Mouse (Mus musculus) E14TG2a.4 (cell line): ENCODE measurements around the gene Edem1.
A peak's percentile ranks its signal among the peaks of the same experiment; 100 is the strongest.

ENCODE experiments used
- H3K27me3 ChIP-seq: 2 replicates; pipeline ENCODE4 v1.6.1; 2014; ENCODE audit warnings: low read length, control low read depth; ENCODE audit not compliant: insufficient read depth
- H3K36me3 ChIP-seq: 2 replicates; pipeline ENCODE4 v1.6.1; 2014; ENCODE audit warnings: low read length, control low read depth; ENCODE audit not compliant: insufficient read depth
- H3K4me1 ChIP-seq: replicated peaks from 2 replicates; pipeline ENCODE4 v1.6.1; 2014; ENCODE audit warnings: low read depth, low read length, control low read depth
- H3K4me3 ChIP-seq: replicated peaks from 2 replicates; pipeline ENCODE4 v1.5.1; 2014; ENCODE audit warnings: mild to moderate bottlenecking, low read length
- H3K9me3 ChIP-seq: 2 replicates; pipeline ENCODE4 v1.6.1; 2014; ENCODE audit warnings: low read length, control low read depth
- CTCF ChIP-seq: conservative IDR thresholded peaks from 2 replicates; pipeline ENCODE4 v1.5.1; 2014; ENCODE audit warnings: low read length
- NANOG ChIP-seq: IDR thresholded peaks from 2 replicates; pipeline ENCODE4 v1.6.1; 2014; ENCODE audit warnings: borderline replicate concordance, low read length, mixed read lengths
- POU5F1 ChIP-seq: IDR thresholded peaks from 2 replicates; pipeline ENCODE4 v1.6.1; 2014; ENCODE audit warnings: low read length, borderline replicate concordance

The Edem1 gene

DNA sequence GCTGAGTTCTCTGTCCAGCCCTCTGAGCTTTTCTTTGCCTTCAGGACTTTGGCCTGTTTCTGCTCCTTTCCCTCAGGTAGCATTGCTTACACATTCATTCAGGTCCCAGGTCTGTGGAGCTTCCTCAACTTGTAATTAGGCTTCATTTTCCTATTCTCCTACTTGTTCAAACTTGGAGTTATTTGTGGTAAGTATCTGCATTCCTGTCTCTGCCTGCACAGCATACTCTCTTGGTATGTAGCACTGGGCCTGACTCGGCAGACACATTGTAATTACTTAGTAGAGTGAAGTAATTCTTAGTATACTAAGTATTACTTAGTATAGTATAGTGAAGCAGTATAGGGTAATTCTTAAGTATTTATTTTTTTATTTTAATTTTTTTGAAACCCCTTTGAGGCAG lies 32.5 kb upstream of the Edem1 start:
- Histone ChIP-seq H3K4me1 (peaks cover 46% of the 10 kb centered on the region), H3K27me3 (no peaks in the 10 kb centered on the region), H3K36me3 (no peaks in the 10 kb centered on the region), H3K9me3 (no peaks in the 10 kb centered on the region), H3K4me3 (no peak overlapping the region)
- TF ChIP-seq POU5F1 (no peak), NANOG (no peak), CTCF (no peak)

DNA sequence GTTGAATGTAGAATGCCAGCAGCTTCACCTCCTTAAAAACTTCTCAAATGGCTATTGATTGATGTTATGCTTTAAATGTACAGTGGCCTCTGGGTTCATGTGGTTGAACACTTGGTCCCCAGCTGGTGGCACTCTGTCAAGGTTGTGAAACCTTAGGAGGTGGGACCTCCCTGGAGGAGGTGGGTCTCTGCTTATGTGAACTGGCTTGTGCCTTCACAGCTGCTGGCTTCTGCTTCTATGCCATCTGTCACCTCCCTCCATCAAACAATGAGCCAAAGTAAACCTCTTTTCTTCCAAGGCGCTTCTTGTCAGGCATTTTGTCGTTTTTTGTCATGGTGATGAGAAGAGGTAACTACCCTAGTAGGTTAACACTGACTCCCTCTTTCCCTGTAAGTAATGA lies 31.7 kb upstream of the Edem1 start:
- TF ChIP-seq NANOG (peak; percentile 44; the same call in 1 of the 2 replicates), POU5F1 (no peak), CTCF (no peak)
- Histone ChIP-seq H3K9me3 (no peaks in the 10 kb centered on the region), H3K4me1 (peaks cover 50% of the 10 kb centered on the region), H3K27me3 (no peaks in the 10 kb centered on the region), H3K36me3 (no peaks in the 10 kb centered on the region), H3K4me3 (no peak overlapping the region)

DNA sequence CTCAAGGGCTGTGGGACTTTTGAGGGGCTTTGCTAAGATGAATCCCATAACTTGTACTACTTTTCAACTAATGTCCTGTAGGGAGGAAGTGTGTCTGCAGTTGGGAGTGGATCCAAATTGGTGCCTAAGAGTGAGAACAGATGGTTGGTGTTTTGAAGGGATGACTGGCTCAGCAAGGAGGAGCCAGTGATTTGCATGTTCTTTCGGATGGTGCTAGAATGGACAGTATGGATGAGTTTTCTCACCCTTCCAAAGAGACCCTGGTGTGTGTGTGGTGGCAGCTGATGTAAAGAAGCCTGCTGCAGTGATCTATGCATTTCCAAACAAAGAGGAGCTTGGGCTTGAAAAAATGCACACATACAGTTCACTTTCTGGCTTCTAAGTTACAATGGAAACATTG lies 23.2 kb upstream of the Edem1 start:
- TF ChIP-seq CTCF (no peak), POU5F1 (no peak), NANOG (no peak)
- no peak overlapping the region for H3K4me3 ChIP-seq
- H3K36me3 ChIP-seq = no peaks in the 10 kb centered on the region
- peaks cover 30% of the 10 kb centered on the region for H3K4me1 ChIP-seq
- no peaks in the 10 kb centered on the region for H3K9me3 ChIP-seq
- H3K27me3 ChIP-seq = no peaks in the 10 kb centered on the region

- TF ChIP-seq NANOG (no peak), POU5F1 (no peak), CTCF (no peak)
- Histone ChIP-seq H3K4me3 (no peak overlapping the region), H3K27me3 (no peaks in the 10 kb centered on the region), H3K36me3 (no peaks in the 10 kb centered on the region), H3K4me1 (peaks cover 31% of the 10 kb centered on the region), H3K9me3 (no peaks in the 10 kb centered on the region)
These were observed 22.6 kb upstream of the Edem1 start for GRCm38 (mm10) chr6:108805871-108806270.

- Histone ChIP-seq H3K4me1 (peaks cover 26% of the 10 kb centered on the region), H3K36me3 (no peaks in the 10 kb centered on the region), H3K9me3 (no peaks in the 10 kb centered on the region), H3K27me3 (no peaks in the 10 kb centered on the region), H3K4me3 (no peak overlapping the region)
- TF ChIP-seq CTCF = peak; percentile 62
- no peak for TF ChIP-seq NANOG
These were observed 21.0 kb upstream of the Edem1 start for GRCm38 (mm10) chr6:108807446-108807845.

DNA sequence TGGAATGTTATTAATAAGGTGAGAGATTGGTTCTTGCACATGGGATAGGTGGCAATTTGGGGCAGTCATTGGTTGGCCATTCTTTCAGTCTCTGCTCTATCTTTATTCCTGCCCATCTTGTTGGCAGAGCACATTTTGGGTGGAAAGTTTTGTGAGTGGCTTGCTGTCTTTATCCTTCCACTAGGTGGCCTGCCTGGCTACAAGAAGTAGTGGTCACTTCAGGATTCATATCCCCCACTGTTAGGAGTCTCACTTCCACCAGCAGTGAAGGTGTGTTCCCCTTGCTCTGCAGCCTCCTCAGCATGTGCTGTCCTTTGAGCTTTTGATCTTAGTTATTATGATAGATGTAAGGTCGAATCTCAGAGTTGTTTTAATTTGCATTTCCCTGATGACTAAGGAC lies 19.7 kb upstream of the Edem1 start:
- Histone ChIP-seq H3K4me3 (no peak overlapping the region), H3K27me3 (no peaks in the 10 kb centered on the region), H3K36me3 (no peaks in the 10 kb centered on the region), H3K4me1 (peaks cover 26% of the 10 kb centered on the region), H3K9me3 (no peaks in the 10 kb centered on the region)
- TF ChIP-seq NANOG (no peak), POU5F1 (no peak), CTCF (no peak)

DNA sequence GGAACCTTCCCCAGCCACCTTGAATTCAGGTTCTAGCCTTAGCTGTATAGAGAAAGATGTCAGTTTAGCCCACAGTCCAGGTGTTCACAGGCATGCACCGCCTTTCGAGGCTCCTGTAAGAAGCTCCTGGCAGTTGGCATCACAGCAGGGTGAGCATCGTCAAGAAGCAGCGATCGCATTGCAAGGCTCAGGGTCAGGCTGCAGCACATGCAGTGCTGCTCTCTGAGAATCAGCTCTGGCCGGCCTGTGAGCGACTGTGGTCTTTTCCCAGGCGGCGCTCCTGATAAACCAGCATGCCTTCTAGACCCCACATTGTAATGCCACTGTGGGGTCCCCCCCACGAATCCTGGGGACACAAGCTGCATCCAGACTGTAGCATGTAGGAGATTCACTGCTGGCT lies 18.2 kb upstream of the Edem1 start:
- no peak for TF ChIP-seq POU5F1
- Histone ChIP-seq H3K4me3 (no peak overlapping the region), H3K4me1 (peaks cover 15% of the 10 kb centered on the region), H3K27me3 (no peaks in the 10 kb centered on the region), H3K36me3 (peaks cover 6% of the 10 kb centered on the region), H3K9me3 (no peaks in the 10 kb centered on the region)

DNA sequence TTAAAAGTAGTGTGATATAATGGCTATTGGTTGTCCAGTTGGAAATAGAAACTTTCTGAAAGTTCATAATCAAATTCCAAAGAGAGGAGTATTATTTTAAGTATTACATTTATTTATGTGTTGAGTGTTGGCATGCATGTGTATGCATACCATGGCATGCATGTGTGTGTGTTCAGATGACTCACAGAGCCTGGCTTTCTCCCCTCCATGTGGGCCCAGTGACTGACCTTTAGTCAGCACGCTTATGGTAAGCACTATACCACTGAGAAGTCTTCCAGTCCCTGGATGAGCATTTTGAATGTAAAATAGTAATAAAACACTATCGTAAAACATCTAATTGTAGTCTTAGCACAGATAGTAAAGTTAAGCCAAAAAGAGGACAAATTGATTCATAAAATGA lies 16.3 kb upstream of the Edem1 start:
- H3K4me3 ChIP-seq = no peak overlapping the region
- peaks cover 12% of the 10 kb centered on the region for H3K4me1 ChIP-seq
- TF ChIP-seq NANOG = no peak
- no peak for TF ChIP-seq POU5F1
- TF ChIP-seq CTCF = no peak
- no peaks in the 10 kb centered on the region for H3K27me3 ChIP-seq
- no peaks in the 10 kb centered on the region for H3K9me3 ChIP-seq
- peaks cover 13% of the 10 kb centered on the region for H3K36me3 ChIP-seq

GRCm38 (mm10) chr6:108817510-108817909 lies 10.9 kb upstream of the Edem1 start:
- no peaks in the 10 kb centered on the region for H3K27me3 ChIP-seq
- peaks cover 62% of the 10 kb centered on the region for H3K36me3 ChIP-seq
- TF ChIP-seq NANOG (no peak), POU5F1 (no peak), CTCF (no peak)
- H3K4me3 ChIP-seq = no peak overlapping the region
- peaks cover 9% of the 10 kb centered on the region for H3K4me1 ChIP-seq
- H3K9me3 ChIP-seq = no peaks in the 10 kb centered on the region
